Mouse (Mus musculus) thymus, adult 2 months (tissue): Measurements from ENCODE around the gene Gstcd. TPM values are rescaled to one million over a fixed set of nuclear protein-coding genes. Genes with fewer than 3 reads are reported as not detected.

ENCODE experiments used
- DNase-seq: peaks from one replicate; pipeline ENCODE4 v3.0.0; 2021
- H3K27ac ChIP-seq: fragments of 200-500 bp; 2 replicates; pipeline ENCODE4 v1.5.1; 2012; ENCODE audit warnings: low read length, control low read depth; ENCODE audit not compliant: control insufficient read depth, insufficient read depth
- H3K27me3 ChIP-seq: fragments of 200-500 bp; 2 replicates; pipeline ENCODE4 v1.6.1; 2012; ENCODE audit warnings: mild to moderate bottlenecking, low read length, moderate library complexity, mixed read lengths; ENCODE audit not compliant: control insufficient read depth, insufficient read depth
- H3K36me3 ChIP-seq: fragments of 200-500 bp; 2 replicates; pipeline ENCODE4 v1.6.1; 2012; ENCODE audit warnings: mild to moderate bottlenecking, low read length, moderate library complexity; ENCODE audit not compliant: control insufficient read depth, insufficient read depth
- H3K4me1 ChIP-seq: fragments of 200-500 bp; replicated peaks from 2 replicates; pipeline ENCODE4 v1.6.1; 2012; ENCODE audit warnings: low read length; ENCODE audit not compliant: control insufficient read depth, insufficient read depth
- H3K4me3 ChIP-seq: fragments of 200-500 bp; 2 replicates; pipeline ENCODE4 v1.5.1; 2012; ENCODE audit warnings: mild to moderate bottlenecking, low read length, control low read depth, moderate library complexity; ENCODE audit not compliant: control insufficient read depth, insufficient read depth
- CTCF ChIP-seq: fragments of 200-500 bp; IDR thresholded peaks from 2 replicates; pipeline ENCODE4 v1.5.1; 2012; ENCODE audit warnings: mild to moderate bottlenecking, control low read depth, low read length, moderate library complexity, borderline replicate concordance; ENCODE audit not compliant: control insufficient read depth, poor library complexity, insufficient read depth; ENCODE audit errors: extremely low read depth
- POLR2A ChIP-seq: fragments of 200-500 bp; IDR thresholded peaks from 2 replicates; pipeline ENCODE4 v1.6.1; 2012; ENCODE audit warnings: mild to moderate bottlenecking, low read length, control low read depth, moderate library complexity; ENCODE audit not compliant: control insufficient read depth, poor library complexity, insufficient read depth; ENCODE audit errors: extremely low read depth
- WGBS: fragments of 180-500 bp; shearing (Covaris S2); methylation state at CpG from one replicate; pipeline ENCODE4 v1.1.7; 2018; 5-methylcytosine and 5-hydroxymethylcytosine counted together
- polyA plus RNA-seq: library from polyadenylated mRNA; depleted of rRNA; stranded (reverse); fragments of >200 nt; gene quantifications from 2 replicates; pipeline ENCODE4 v1.2.3, GENCODE M21; 2012

The Gstcd gene
- polyA plus RNA-seq, 1 experiment = 6.5 TPM

DNA sequence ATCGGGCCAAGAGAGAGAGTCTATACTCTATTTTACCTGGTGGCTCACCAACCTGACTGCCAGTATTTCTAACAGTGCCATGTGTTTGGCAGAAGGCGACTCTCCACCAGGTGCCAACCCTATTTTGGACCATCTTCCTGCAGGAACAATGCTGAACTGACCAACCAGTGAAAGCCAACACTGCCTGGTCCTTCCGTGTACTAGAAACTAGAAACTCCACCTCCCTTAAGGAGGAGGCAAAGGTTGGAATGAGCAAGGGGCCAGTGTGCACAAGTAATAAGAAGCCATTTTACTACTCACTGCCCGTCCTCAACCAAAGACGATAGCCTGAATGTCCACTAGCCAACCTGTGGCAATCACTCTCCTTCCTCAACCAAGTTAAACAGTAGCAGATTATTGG, 145.7 kb downstream of the Gstcd start:
- DNase-seq = no peak
- H3K4me3 ChIP-seq = no peak overlapping the region
- H3K36me3 ChIP-seq = no peaks in the 10 kb centered on the region
- peaks cover 9% of the 10 kb centered on the region for H3K4me1 ChIP-seq
- WGBS = 96% methylated on average over 5 of the region's 5 CpGs
- TF ChIP-seq POLR2A = no peak
- TF ChIP-seq CTCF = no peak
- no peaks in the 10 kb centered on the region; the same call in 1 of the 2 replicates for H3K27me3 ChIP-seq
- H3K27ac ChIP-seq = no peak overlapping the region

DNA sequence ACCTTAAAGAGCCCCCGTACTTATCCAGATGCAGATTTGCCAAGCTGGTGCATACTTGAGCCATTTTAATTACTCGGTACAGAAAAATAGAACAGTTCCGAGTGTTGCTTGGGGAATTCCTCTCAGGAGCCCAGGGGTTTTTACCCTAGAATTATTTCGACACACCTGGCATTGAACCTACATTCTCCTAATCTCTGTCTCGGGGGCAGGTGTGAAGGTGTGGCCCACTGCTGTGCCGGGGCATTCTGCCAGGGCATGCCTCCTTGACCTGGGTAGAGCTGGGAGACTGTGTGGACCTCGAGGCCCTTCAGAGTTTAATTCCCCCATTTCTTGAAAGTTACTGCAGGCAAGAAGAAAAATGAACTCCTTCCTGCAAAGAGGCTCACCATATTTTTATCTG, 146.2 kb downstream of the Gstcd start:
- Histone ChIP-seq H3K27ac (no peak overlapping the region), H3K4me3 (no peak overlapping the region), H3K27me3 (no peaks in the 10 kb centered on the region; the same call in 1 of the 2 replicates), H3K36me3 (no peaks in the 10 kb centered on the region), H3K4me1 (peaks cover 9% of the 10 kb centered on the region)
- 89% methylated on average over 7 of the region's 7 CpGs for WGBS
- DNase-seq = no peak
- no peak for TF ChIP-seq CTCF
- no peak for TF ChIP-seq POLR2A

DNA sequence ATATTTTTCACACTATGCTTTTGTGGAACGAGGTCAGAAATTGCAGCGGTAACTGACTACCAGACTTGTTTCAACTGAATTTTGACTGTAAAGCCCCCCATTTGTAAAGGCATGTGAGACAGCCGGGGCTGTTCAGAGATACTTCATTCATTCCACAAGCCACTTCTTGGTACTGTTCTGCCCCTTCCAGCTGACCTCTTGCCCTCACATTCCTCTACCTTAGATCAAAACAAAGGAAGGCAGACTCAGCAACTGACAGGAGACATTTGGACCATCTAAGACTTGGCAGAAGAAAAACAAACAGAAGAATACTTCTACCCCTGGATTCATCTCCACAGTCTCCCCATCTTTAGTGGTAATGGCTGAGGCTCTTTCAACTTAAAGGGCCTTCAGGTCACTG, 147.2 kb downstream of the Gstcd start:
- peaks cover 5% of the 10 kb centered on the region for H3K4me1 ChIP-seq
- DNase-seq = no peak
- WGBS = 93% methylated on average over 3 of the region's 3 CpGs
- H3K27me3 ChIP-seq = no peaks in the 10 kb centered on the region
- H3K27ac ChIP-seq = no peak overlapping the region
- TF ChIP-seq CTCF (no peak), POLR2A (no peak)
- H3K36me3 ChIP-seq = no peaks in the 10 kb centered on the region
- H3K4me3 ChIP-seq = no peak overlapping the region

DNA sequence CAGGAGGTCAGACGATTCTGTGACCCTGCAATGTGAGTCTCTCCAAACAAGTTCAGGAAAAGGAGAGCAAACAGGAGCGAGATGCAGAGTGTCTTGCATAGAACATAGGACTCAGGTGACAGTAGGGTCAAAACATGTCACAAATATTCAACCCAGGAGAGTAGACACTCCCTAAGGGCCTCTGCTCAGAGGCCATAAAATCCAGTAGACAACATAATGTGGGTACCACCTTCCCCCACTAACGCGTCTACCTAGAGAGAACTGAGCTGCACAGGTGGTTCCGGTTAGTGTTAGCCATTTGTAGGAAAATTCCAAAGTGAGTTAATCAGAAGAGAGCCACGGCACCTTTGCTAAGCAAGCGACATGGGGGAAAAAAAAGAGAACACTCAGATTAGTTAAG, 147.6 kb downstream of the Gstcd start:
- TF ChIP-seq POLR2A = no peak
- no peak for TF ChIP-seq CTCF
- no peak overlapping the region for H3K27ac ChIP-seq
- no peaks in the 10 kb centered on the region for H3K36me3 ChIP-seq
- H3K4me1 ChIP-seq = peaks cover 1% of the 10 kb centered on the region; the same call in 1 of the 2 replicates
- no peaks in the 10 kb centered on the region for H3K27me3 ChIP-seq
- WGBS = 88% methylated on average over 7 of the region's 7 CpGs
- H3K4me3 ChIP-seq = no peak overlapping the region
- DNase-seq = no peak

DNA sequence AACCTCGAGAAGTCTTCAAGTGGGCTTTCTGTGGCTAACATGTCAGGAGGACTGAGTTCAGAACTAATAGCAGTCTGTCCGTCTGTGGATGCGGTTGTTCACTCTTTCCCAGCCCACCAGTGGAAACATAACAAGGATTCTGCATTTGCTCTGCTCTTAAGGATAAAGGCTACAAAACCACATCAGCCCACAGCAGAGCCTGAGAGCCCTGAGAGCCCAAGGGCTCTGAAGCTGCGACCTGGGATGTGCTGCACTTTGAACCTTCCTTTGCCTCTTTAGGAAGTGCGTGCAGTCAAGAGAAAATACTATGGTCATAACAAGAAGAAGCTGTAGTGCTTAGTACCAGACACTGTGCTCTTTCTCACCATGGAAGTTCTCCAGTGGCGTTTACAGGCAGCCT, 149.1 kb downstream of the Gstcd start:
- H3K4me1 ChIP-seq = no peaks in the 10 kb centered on the region
- DNase-seq = no peak
- no peak overlapping the region for H3K4me3 ChIP-seq
- H3K27me3 ChIP-seq = no peaks in the 10 kb centered on the region
- WGBS = 97% methylated on average over 6 of the region's 6 CpGs
- H3K36me3 ChIP-seq = no peaks in the 10 kb centered on the region
- no peak for TF ChIP-seq CTCF
- TF ChIP-seq POLR2A = no peak
- no peak overlapping the region for H3K27ac ChIP-seq

DNA sequence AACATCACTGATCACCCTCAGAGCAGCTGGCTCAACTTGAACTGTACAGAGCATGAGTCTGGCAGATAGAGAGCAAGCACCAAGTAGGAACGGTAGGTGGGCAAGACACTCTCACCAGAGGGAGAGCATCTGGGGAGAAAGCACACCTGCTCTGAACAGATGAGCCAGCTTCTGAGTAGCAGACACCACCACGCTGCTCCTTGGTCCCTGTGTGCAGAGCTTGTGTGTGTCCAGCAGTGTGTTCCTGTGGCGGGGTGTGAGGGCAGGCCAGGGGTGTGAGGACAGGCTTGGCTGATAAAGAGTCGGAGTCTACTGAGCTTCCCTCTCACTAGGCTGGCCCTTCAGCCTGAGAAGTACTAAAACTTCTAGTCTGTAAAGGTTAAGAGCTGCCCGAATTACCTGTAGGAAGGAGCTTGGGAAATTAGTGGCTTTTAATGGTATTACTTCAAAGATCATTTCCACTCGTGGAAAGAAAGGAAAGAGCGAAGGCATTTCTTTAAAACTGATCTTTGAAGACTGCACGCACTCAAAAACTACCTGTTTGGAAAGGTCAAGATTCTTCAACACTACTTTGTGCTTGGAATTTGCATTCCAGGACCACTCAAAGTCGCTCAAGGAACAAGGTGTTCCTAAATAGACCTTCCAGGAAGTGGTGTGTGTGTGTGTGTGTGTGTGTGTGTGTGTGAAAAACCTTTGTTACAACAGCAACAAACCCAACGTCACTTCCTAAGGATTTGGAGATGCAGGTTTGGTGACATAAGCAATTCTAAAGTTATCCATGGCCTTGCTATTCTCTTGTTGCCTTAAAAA, 151.4 kb downstream of the Gstcd start:
- no peak for DNase-seq
- H3K27ac ChIP-seq = no peak overlapping the region
- no peak for TF ChIP-seq POLR2A
- TF ChIP-seq CTCF = no peak
- H3K4me3 ChIP-seq = no peak overlapping the region
- no peaks in the 10 kb centered on the region for H3K4me1 ChIP-seq
- no peaks in the 10 kb centered on the region for H3K36me3 ChIP-seq
- WGBS = 86% methylated on average over 10 of the region's 10 CpGs
- no peaks in the 10 kb centered on the region for H3K27me3 ChIP-seq

DNA sequence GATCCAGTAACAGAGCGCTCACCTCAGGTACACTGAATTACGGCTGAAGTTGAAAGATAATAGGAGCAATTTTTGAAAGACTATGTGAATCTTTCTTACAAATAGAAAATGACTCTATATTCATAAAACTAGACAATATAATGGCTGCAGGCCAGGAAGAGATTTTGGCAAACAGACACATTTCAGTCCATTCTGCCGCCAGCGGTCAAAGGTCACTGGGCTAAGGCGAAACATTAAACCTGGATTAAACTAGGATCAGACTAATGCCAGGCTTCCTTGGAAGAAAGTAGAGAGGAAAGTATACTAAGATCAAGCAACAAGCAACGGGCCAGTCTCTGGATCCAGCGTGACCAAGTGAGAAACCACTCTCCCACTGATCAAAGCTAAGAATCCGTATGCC, 152.8 kb downstream of the Gstcd start:
- no peak for TF ChIP-seq POLR2A
- no peak for TF ChIP-seq CTCF
- H3K27ac ChIP-seq = no peak overlapping the region
- DNase-seq = no peak
- no peaks in the 10 kb centered on the region for H3K4me1 ChIP-seq
- WGBS = 92% methylated on average over 8 of the region's 8 CpGs
- H3K27me3 ChIP-seq = no peaks in the 10 kb centered on the region
- H3K4me3 ChIP-seq = no peak overlapping the region
- H3K36me3 ChIP-seq = no peaks in the 10 kb centered on the region
